Mouse (Mus musculus) heart, postnatal 0 days (tissue): Measurements from ENCODE around the gene Chst15.

ENCODE experiments used
- CTCF ChIP-seq: IDR thresholded peaks from 2 replicates; pipeline ENCODE4 v1.5.1; 2016; ENCODE audit warnings: antibody characterized with exemption, control low read depth, low read depth
- EP300 ChIP-seq: IDR thresholded peaks from 2 replicates; pipeline ENCODE4 v1.6.1; 2016; ENCODE audit warnings: antibody characterized with exemption, low read depth

- TF ChIP-seq CTCF (no peak), EP300 (no peak)
Observed at GRCm38 (mm10) chr7:132238921-132239320, 78.1 kb downstream of the Chst15 start.
